12 mouse cellular contexts compared by ENCODE assay signal in the genomic region with DNA sequence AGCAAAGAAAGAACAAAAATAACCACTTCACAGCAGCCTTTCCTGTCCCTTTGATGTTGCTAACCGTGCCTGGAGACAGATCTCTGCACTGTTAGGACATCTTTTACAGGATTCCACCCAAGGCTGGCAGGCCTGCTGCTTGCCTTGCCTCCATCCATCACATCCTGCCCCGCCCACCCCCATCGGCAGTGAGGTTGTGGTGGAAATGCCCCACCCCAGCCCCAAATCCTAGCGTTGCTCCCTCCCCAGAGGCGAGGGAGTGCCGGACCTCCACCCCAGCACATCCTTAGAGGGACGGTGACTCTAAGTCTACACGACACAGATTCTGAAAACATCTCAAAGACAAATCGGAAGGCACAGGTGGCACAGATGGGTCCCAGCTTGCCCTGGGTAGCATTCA.
A peak's percentile ranks its signal among the peaks of the same experiment; 100 is the strongest.
DNase-seq lines count a peak whose midpoint lies in the region; ATAC-seq lines count a peak whose summit lies in the region.
"Had no signal": no experiment of that assay in that cellular context is flagged by ENCODE, and none has a peak within 500 bp of the region (broad histone marks: within the 10 kb centered on the region; RNA-seq: fewer than 3 reads in every experiment).

No protein-coding gene starts in this region.

- no peak for ATAC-seq in intestine, embryonic 14.5 days (replicated peaks; ENCODE audit: low FRiP score, low TSS enrichment, low read depth)
- no peak for ATAC-seq in intestine, embryonic 15.5 days
- no peak for ATAC-seq in embryonic facial prominence, embryonic 13.5 days (ENCODE audit: insufficient number of reproducible peaks, insufficient read depth, low FRiP score, low TSS enrichment, low read depth)
- ATAC-seq in midbrain, embryonic 16.5 days = no peak

- H3K9ac ChIP-seq in intestine, embryonic 14.5 days (ENCODE audit: low read length) = no peak overlapping the region
- no peak overlapping the region for H3K9ac ChIP-seq in intestine, embryonic 15.5 days
- H3K9ac ChIP-seq in embryonic facial prominence, embryonic 13.5 days = no peak overlapping the region
- no peak overlapping the region for H3K9ac ChIP-seq in midbrain, embryonic 16.5 days (ENCODE audit: low read depth, low read length)
- H3K9ac ChIP-seq: hindbrain, embryonic 12.5 days had no signal

- WGBS in intestine, embryonic 14.5 days = 42% methylated on average over 9 of the region's 9 CpGs
- WGBS in intestine, embryonic 15.5 days = 40% methylated on average over 9 of the region's 9 CpGs
- 49% methylated on average over 9 of the region's 9 CpGs for WGBS in embryonic facial prominence, embryonic 13.5 days
- WGBS in midbrain, embryonic 16.5 days = 55% methylated on average over 9 of the region's 9 CpGs

- peak; percentile 41 for DNase-seq in intestine, embryonic 14.5 days (ENCODE audit: low spot score)
- DNase-seq in MN1 (ENCODE audit: low spot score) = peak; percentile 54
- peak; percentile 48 to 68 for DNase-seq in kidney, postnatal 4 days
- no peak for DNase-seq in spleen, postnatal 14 days (ENCODE audit: low spot score in 2 of 2)
- DNase-seq in left cerebral cortex, postnatal 14 days (ENCODE audit: low spot score in 2 of 2) = no peak
- DNase-seq: adrenal gland, postnatal 10 days; cerebellum, adult 9-10 months had no signal

- no peak overlapping the region for H3K4me3 ChIP-seq in intestine, embryonic 14.5 days (ENCODE audit: low read depth, low read length)
- no peak overlapping the region for H3K4me3 ChIP-seq in intestine, embryonic 15.5 days (replicated peaks)
- H3K4me3 ChIP-seq in embryonic facial prominence, embryonic 13.5 days = no peak overlapping the region
- H3K4me3 ChIP-seq in midbrain, embryonic 16.5 days (ENCODE audit: low read depth, low read length) = no peak overlapping the region
- H3K4me3 ChIP-seq: hindbrain, embryonic 12.5 days had no signal

- no peak overlapping the region for H3K27ac ChIP-seq in intestine, embryonic 14.5 days (ENCODE audit: low read depth)
- H3K27ac ChIP-seq in intestine, embryonic 15.5 days = no peak overlapping the region
- peak overlapping the region; percentile 40; the same call in 1 of the 2 replicates for H3K27ac ChIP-seq in embryonic facial prominence, embryonic 13.5 days
- no peak overlapping the region for H3K27ac ChIP-seq in midbrain, embryonic 16.5 days (ENCODE audit: low read length)
- H3K27ac ChIP-seq: hindbrain, embryonic 12.5 days; macrophage had no signal

- no peaks in the 10 kb centered on the region for H3K36me3 ChIP-seq in intestine, embryonic 14.5 days (ENCODE audit: control insufficient read depth, insufficient read depth, low read length)
- H3K36me3 ChIP-seq in intestine, embryonic 15.5 days = no peaks in the 10 kb centered on the region
- H3K36me3 ChIP-seq in embryonic facial prominence, embryonic 13.5 days = no peaks in the 10 kb centered on the region
- no peaks in the 10 kb centered on the region for H3K36me3 ChIP-seq in midbrain, embryonic 16.5 days (ENCODE audit: control insufficient read depth, insufficient read depth, low read length)
- H3K36me3 ChIP-seq: hindbrain, embryonic 12.5 days had no signal

- H3K4me1 ChIP-seq in intestine, embryonic 14.5 days (replicated peaks; ENCODE audit: control insufficient read depth, insufficient read depth, low read length) = peaks cover 3% of the 10 kb centered on the region
- H3K4me1 ChIP-seq in intestine, embryonic 15.5 days (replicated peaks) = peaks cover 3% of the 10 kb centered on the region; the same call in 1 of the 2 replicates
- peaks cover 20% of the 10 kb centered on the region for H3K4me1 ChIP-seq in embryonic facial prominence, embryonic 13.5 days
- H3K4me1 ChIP-seq in midbrain, embryonic 16.5 days (ENCODE audit: control insufficient read depth, insufficient read depth, low read length) = peaks cover 11% of the 10 kb centered on the region; the same call in 1 of the 2 replicates

- H3K27me3 ChIP-seq in intestine, embryonic 14.5 days (replicated peaks; ENCODE audit: control insufficient read depth, insufficient read depth, low read length) = no peaks in the 10 kb centered on the region
- H3K27me3 ChIP-seq in intestine, embryonic 15.5 days (replicated peaks) = no peaks in the 10 kb centered on the region
- H3K27me3 ChIP-seq in embryonic facial prominence, embryonic 13.5 days = no peaks in the 10 kb centered on the region
- H3K27me3 ChIP-seq in midbrain, embryonic 16.5 days (ENCODE audit: control insufficient read depth, insufficient read depth, low read depth, low read length) = no peaks in the 10 kb centered on the region
- H3K27me3 ChIP-seq: hindbrain, embryonic 12.5 days had no signal

- intact Hi-C loops in left cerebral cortex, postnatal 14 days (cut with DNase I) = no loop called here

- H3K4me2 ChIP-seq in intestine, embryonic 14.5 days (ENCODE audit: low read length) = no peak overlapping the region
- H3K4me2 ChIP-seq in intestine, embryonic 15.5 days (replicated peaks) = no peak overlapping the region
- no peak overlapping the region for H3K4me2 ChIP-seq in embryonic facial prominence, embryonic 13.5 days
- H3K4me2 ChIP-seq in midbrain, embryonic 16.5 days (ENCODE audit: low read length) = no peak overlapping the region
- H3K4me2 ChIP-seq: hindbrain, embryonic 12.5 days had no signal

- H3K9me3 ChIP-seq in intestine, embryonic 14.5 days (ENCODE audit: control insufficient read depth, low read length) = no peaks in the 10 kb centered on the region
- no peaks in the 10 kb centered on the region for H3K9me3 ChIP-seq in intestine, embryonic 15.5 days
- H3K9me3 ChIP-seq in embryonic facial prominence, embryonic 13.5 days = no peaks in the 10 kb centered on the region
- no peaks in the 10 kb centered on the region for H3K9me3 ChIP-seq in midbrain, embryonic 16.5 days (replicated peaks; ENCODE audit: control insufficient read depth, low read length, poor library complexity, severe bottlenecking)
- H3K9me3 ChIP-seq: hindbrain, embryonic 12.5 days had no signal

Comparison
In these comparisons a context has a peak if more than half of its experiments do, and no peak if none do; other contexts are left out.
1. DNase-seq: peak in intestine, embryonic 14.5 days (single experiment), MN1 (single experiment) and kidney, postnatal 4 days (2 of 2); none in spleen, postnatal 14 days (0 of 2) and left cerebral cortex, postnatal 14 days (0 of 2).